Mouse (Mus musculus) embryonic fibroblast, embryonic 13.5 days (primary cell): ENCODE measurements around the gene Fam118a. TPM values are rescaled to one million over a fixed set of nuclear protein-coding genes. Genes with fewer than 3 reads are reported as not detected.

Experiments used
- H3K27ac ChIP-seq: 2 replicates; pipeline ENCODE4 v1.5.1; 2012; ENCODE audit warnings: low read length, control low read depth, inconsistent platforms; ENCODE audit not compliant: insufficient read depth
- H3K4me1 ChIP-seq: 2 replicates; pipeline ENCODE4 v1.6.1; 2011; ENCODE audit warnings: low read length; ENCODE audit not compliant: control insufficient read depth, insufficient read depth
- H3K4me3 ChIP-seq: 2 replicates; pipeline ENCODE4 v1.5.1; 2011; ENCODE audit warnings: mild to moderate bottlenecking, control low read depth, low read length; ENCODE audit not compliant: insufficient read depth
- CTCF ChIP-seq: IDR thresholded peaks from 2 replicates; pipeline ENCODE4 v1.5.1; 2011; ENCODE audit warnings: mild to moderate bottlenecking, control low read depth, low read length, moderate library complexity, borderline replicate concordance; ENCODE audit not compliant: insufficient read depth
- POLR2A ChIP-seq: IDR thresholded peaks from 2 replicates; pipeline ENCODE4 v1.6.1; 2011; ENCODE audit warnings: low read depth, mild to moderate bottlenecking, control low read depth, low read length, moderate library complexity
- polyA plus RNA-seq: library from polyadenylated mRNA; stranded (reverse); fragments of >200 nt; gene quantifications from 2 replicates; pipeline ENCODE4 v1.2.4, GENCODE M21; 2011; ENCODE audit warnings: low read depth; ENCODE audit not compliant: missing spikeins, insufficient read length

Gene Fam118a
- polyA plus RNA-seq, 1 experiment, result 21.1 TPM

DNA sequence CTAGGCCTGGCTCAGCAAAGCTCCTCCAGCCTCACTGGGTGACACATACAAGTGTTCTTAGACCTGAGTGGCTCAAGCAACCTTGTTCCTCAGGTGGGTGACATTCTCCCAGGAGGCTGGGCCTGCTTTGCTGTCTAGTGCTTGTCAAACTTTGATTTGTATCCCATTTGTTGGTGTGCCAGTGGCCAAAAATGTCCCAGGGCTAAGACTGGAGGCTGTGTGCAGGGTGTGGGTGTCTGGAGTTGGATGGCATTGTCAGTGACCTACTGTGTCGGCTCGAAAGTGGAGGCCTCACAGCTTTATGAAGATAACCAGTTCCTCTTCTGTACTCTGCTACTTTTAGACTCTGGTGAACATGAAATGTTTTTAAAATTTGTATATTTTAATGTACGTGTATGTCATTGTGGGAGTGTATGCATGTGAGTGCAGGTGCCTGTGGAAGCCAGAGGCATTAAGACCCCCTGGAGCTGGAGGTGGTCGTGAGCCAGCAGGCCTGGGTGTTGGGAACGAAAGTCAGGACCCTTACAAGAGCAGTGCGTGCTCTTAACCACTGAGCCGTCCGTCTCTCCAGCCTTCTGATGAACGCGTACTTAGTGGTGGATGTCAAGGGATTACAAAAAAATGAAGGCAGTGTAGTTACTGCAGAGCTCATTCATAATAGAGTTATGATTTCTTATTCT is 12.9 kb downstream of the Fam118a start:
- TF ChIP-seq CTCF, result no peak
- no peak for TF ChIP-seq POLR2A
- Histone ChIP-seq H3K4me1 (peaks cover 14% of the 10 kb centered on the region), H3K27ac (peak overlapping the region; percentile 89)

DNA sequence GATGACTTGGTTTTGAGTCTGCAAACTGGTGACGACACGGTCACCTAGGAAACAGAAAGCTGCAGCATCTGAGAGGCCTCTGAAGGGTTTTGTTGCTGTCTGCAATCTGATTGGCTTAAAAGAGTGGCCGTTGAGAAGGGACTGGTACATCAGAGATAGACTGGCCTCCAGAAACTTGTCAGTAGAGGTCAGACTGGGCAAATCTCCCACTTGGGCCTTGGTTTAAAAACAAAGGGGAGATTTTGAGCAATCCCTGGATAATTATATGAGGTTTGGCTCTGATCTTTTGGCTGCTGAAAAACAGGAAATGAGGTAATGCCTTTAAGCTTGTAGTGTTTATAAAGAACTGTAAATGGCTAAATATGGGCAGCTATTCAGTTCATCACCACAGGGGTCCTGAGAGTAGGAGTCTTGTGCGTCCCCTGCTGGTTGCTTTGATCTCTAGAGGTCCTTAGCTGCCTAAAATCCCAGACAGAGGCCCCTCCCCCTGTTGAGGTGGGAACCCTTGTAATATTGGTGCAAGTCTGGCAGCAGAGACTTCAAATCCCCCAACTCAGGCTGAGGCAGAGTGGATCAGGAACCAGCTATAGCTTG is 13.7 kb downstream of the Fam118a start:
- peak overlapping the region; percentile 89 for H3K27ac ChIP-seq
- TF ChIP-seq POLR2A (no peak), CTCF (peak; percentile 33; the same call in 1 of the 2 replicates)
- H3K4me3 ChIP-seq, result no peak overlapping the region
- peaks cover 14% of the 10 kb centered on the region for H3K4me1 ChIP-seq

More for the DNA sequence above, 12.9 kb downstream of the Fam118a start:
- H3K4me3 ChIP-seq, result no peak overlapping the region

- H3K4me3 ChIP-seq, result no peak overlapping the region
- peak overlapping the region; percentile 89 for H3K27ac ChIP-seq
- TF ChIP-seq CTCF (no peak), POLR2A (no peak)
- peaks cover 14% of the 10 kb centered on the region for H3K4me1 ChIP-seq
These were observed 14.4 kb downstream of the Fam118a start for GRCm38 (mm10) chr15:85043116-85043515.

DNA sequence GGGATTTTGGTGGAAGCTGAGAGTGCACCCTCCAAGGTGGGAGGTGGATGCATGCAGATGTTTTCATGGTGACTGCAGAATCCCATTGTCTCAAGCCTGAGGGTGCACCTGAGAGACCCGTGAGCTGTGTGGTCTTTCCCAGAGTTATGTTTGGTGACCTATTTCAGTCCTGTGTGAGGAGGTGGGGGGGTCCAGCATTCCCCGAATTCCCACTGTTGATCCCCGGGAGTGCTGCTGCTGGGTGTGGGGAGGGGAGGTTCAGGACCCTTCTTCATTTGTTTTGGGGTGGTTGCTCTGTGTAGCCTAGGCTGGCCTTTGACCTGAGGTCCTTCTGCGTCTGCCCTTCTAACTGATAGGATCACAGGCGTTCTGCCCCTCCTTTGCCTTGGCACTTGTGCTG is 15.0 kb downstream of the Fam118a start:
- Histone ChIP-seq H3K4me1 (peaks cover 14% of the 10 kb centered on the region), H3K4me3 (no peak overlapping the region), H3K27ac (no peak overlapping the region)
- TF ChIP-seq CTCF (no peak), POLR2A (no peak)

- TF ChIP-seq POLR2A (no peak), CTCF (no peak)
- H3K27ac ChIP-seq, result no peak overlapping the region
- no peak overlapping the region for H3K4me3 ChIP-seq
- peaks cover 7% of the 10 kb centered on the region; the same call in 1 of the 2 replicates for H3K4me1 ChIP-seq
These were observed 17.6 kb downstream of the Fam118a start for GRCm38 (mm10) chr15:85046230-85046950.

DNA sequence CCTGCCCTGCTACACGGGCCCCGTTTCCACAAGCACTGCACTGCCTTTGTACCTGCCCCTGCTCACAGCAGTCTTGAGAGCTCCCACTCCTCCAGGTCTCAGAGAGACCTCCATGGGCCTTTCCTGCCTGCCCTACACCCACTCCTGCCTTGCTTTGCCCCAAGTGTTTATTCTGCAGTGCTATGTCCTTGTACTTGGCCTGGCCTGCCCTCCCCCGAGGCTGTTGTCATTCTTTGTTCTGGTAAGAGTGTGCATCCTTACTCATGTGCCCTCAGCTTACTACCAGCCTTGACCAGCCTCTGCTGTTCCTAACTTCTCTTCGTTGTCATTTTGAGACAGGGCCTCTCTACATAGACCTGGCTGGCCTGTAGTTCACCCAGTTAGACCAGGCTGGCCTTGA is 19.1 kb downstream of the Fam118a start:
- TF ChIP-seq CTCF, result no peak
- TF ChIP-seq POLR2A, result no peak
- Histone ChIP-seq H3K27ac (no peak overlapping the region), H3K4me3 (no peak overlapping the region), H3K4me1 (peaks cover under 1% of the 10 kb centered on the region; the same call in 1 of the 2 replicates)

DNA sequence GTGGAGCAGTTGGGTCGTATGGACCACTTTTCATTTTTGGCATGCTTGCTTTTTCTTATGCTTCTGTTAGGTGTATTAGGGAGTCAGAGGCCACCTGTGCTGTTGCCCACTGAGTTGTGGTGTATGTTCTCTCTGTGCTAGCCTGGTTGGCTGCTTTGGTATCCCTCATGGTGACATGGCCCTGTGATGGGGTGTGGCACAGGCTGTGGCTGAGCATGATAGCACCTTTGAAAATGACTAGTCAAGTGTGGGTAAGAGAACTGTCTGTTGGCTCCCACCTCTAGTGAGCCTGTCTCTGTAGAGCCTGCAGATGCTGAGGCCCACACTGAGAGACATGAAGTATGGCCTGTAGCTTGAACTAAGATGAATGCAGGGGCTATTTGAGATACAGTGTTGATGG is 21.0 kb downstream of the Fam118a start:
- H3K4me1 ChIP-seq, result no peaks in the 10 kb centered on the region
- no peak overlapping the region for H3K27ac ChIP-seq
- no peak overlapping the region for H3K4me3 ChIP-seq
- TF ChIP-seq POLR2A (no peak), CTCF (no peak)

GRCm38 (mm10) chr15:85054098-85054497 is 25.4 kb downstream of the Fam118a start:
- no peaks in the 10 kb centered on the region for H3K4me1 ChIP-seq
- no peak overlapping the region for H3K4me3 ChIP-seq
- H3K27ac ChIP-seq, result no peak overlapping the region
- TF ChIP-seq CTCF (no peak), POLR2A (no peak)

GRCm38 (mm10) chr15:85055186-85055585 is 26.4 kb downstream of the Fam118a start:
- H3K27ac ChIP-seq, result no peak overlapping the region
- TF ChIP-seq CTCF (no peak), POLR2A (no peak)

DNA sequence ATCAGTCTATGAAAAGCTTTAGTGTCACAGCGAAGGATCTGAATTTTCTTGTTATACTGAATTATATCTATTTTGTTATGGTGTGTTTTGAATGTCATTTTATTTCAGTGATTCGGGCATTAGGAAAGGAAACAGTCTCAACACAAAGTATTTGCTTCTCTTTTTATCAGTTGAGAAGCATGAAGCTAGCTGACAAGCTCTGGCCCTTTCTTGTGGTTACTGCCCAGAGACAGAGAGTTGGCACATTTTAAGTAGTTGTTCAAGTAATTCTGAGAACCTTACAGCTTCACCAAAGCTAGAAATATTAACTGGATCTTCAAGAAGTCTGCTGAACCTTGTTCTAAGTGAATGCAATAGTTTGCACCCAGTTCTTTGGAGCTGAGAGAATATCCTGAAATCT is 34.7 kb downstream of the Fam118a start:
- TF ChIP-seq POLR2A, result no peak
- Histone ChIP-seq H3K4me3 (no peak overlapping the region), H3K27ac (no peak overlapping the region), H3K4me1 (no peaks in the 10 kb centered on the region)

More at GRCm38 (mm10) chr15:85055186-85055585, 26.4 kb downstream of the Fam118a start:
- Histone ChIP-seq H3K4me1 (no peaks in the 10 kb centered on the region), H3K4me3 (no peak overlapping the region)
